Mouse (Mus musculus) ES-E14 (cell line): ENCODE measurements at regions not wholly inside any gene's neighbourhood (a gene's known extent, or its start where the extent isn't known, plus 50 kb on each side); places are given as distances from the start of the nearest gene placed in this dataset.

Source experiments
- DNase-seq: peaks from one replicate; pipeline ENCODE4 v3.0.0-alpha.2; 2013; ENCODE audit warnings: low read depth, low spot score
- H3K27ac ChIP-seq: 2 replicates; pipeline ENCODE4 v1.5.1; 2012; ENCODE audit warnings: low read depth, mild to moderate bottlenecking, low read length, moderate library complexity, mixed read lengths; ENCODE audit not compliant: poor library complexity, insufficient read depth, severe bottlenecking
- H3K36me3 ChIP-seq: 2 replicates; pipeline ENCODE4 v1.6.1; 2012; ENCODE audit warnings: mild to moderate bottlenecking, low read length, moderate library complexity, mixed read lengths; ENCODE audit not compliant: control insufficient read depth, poor library complexity, insufficient read depth, severe bottlenecking
- H3K4me1 ChIP-seq, 2 experiments: fragments of 150-350 bp in 1 of 2; sonication (generic) in 1 of 2; 2 replicates each; pipeline ENCODE4 v1.6.1; 2012; ENCODE audit warnings: low read length in 2 of 2, mild to moderate bottlenecking in 1 of 2, mixed read lengths in 1 of 2; ENCODE audit not compliant: control insufficient read depth in 2 of 2, insufficient read depth in 2 of 2, poor library complexity in 1 of 2
- H3K4me3 ChIP-seq, 2 experiments: fragments of 150-350 bp in 1 of 2; sonication (generic) in 1 of 2; 2 replicates each; pipeline ENCODE4 v1.5.1; 2012; ENCODE audit warnings: low read length in 2 of 2, low read depth in 1 of 2, mild to moderate bottlenecking in 1 of 2, mixed read lengths in 1 of 2; ENCODE audit not compliant: insufficient read depth in 1 of 2, poor library complexity in 1 of 2, severe bottlenecking in 1 of 2
- H3K9ac ChIP-seq: 2 replicates; pipeline ENCODE4 v1.6.1; 2012; ENCODE audit warnings: low read depth, mild to moderate bottlenecking, low read length, mixed read lengths; ENCODE audit not compliant: poor library complexity, insufficient read depth, severe bottlenecking
- H3K9me3 ChIP-seq: fragments of 150-350 bp; sonication (generic); 2 replicates; pipeline ENCODE4 v1.6.1; 2012; ENCODE audit warnings: low read depth, mild to moderate bottlenecking, low read length; ENCODE audit not compliant: control insufficient read depth, insufficient read depth
- CHD2 ChIP-seq: IDR thresholded peaks from 2 replicates; pipeline ENCODE4 v1.6.1; 2014; ENCODE audit warnings: mild to moderate bottlenecking, low read depth, low read length, inconsistent platforms
- HCFC1 ChIP-seq: IDR thresholded peaks from 2 replicates; pipeline ENCODE4 v1.6.1; 2012; ENCODE audit warnings: low read length, inconsistent platforms, borderline replicate concordance; ENCODE audit not compliant: insufficient read depth
- MAFK ChIP-seq: IDR thresholded peaks from 2 replicates; pipeline ENCODE4 v1.6.1; 2014; ENCODE audit warnings: mild to moderate bottlenecking, low read depth, low read length, inconsistent platforms; ENCODE audit not compliant: insufficient read depth
- ZC3H11A ChIP-seq: IDR thresholded peaks from 2 replicates; pipeline ENCODE4 v1.6.1; 2012; ENCODE audit warnings: low read depth, mild to moderate bottlenecking, inconsistent platforms, low read length, borderline replicate concordance
- ZNF384 ChIP-seq: IDR thresholded peaks from 2 replicates; pipeline ENCODE4 v1.6.1; 2012; ENCODE audit warnings: low read depth, low read length, inconsistent platforms
- in situ Hi-C, 2 experiments: fragments of 600-800 bp; cut with MboI; formaldehyde crosslinking; loops; one replicate each; pipeline ENCODE4 v1.15.1; 2025; ENCODE audit warnings: low sequenced_read_pairs in 2 of 2, inconsistent platforms in 1 of 2; ENCODE audit not compliant: unreplicated experiment in 2 of 2

- H3K9ac ChIP-seq, result no peak overlapping the region
- no peaks in the 10 kb centered on the region for H3K4me1 ChIP-seq
- no peak for TF ChIP-seq HCFC1
- TF ChIP-seq ZC3H11A, result no peak
- TF ChIP-seq CHD2, result no peak
- no peak for TF ChIP-seq MAFK
- no peak for TF ChIP-seq ZNF384
- in situ Hi-C loops, result no loop called here
- no peaks in the 10 kb centered on the region for H3K36me3 ChIP-seq
- no peak for DNase-seq
- H3K27ac ChIP-seq, result no peak overlapping the region
- no peaks in the 10 kb centered on the region for H3K9me3 ChIP-seq
- H3K4me3 ChIP-seq, result no peak overlapping the region
These were observed 52.0 kb upstream of the Olig2 start for GRCm38 (mm10) chr16:91173241-91173640.

- H3K4me1 ChIP-seq, result no peaks in the 10 kb centered on the region
- DNase-seq, result no peak
- no peaks in the 10 kb centered on the region for H3K36me3 ChIP-seq
- no peak for TF ChIP-seq HCFC1
- TF ChIP-seq ZNF384, result no peak
- TF ChIP-seq MAFK, result no peak
- no peak for TF ChIP-seq CHD2
- no peak for TF ChIP-seq ZC3H11A
- no peak overlapping the region for H3K9ac ChIP-seq
- H3K4me3 ChIP-seq, result no peak overlapping the region
- H3K27ac ChIP-seq, result no peak overlapping the region
- in situ Hi-C loops, result no loop called here
- H3K9me3 ChIP-seq, result no peaks in the 10 kb centered on the region
These were observed 51.4 kb upstream of the Olig2 start for GRCm38 (mm10) chr16:91173870-91174278.

- H3K4me1 ChIP-seq, result no peaks in the 10 kb centered on the region
- TF ChIP-seq ZC3H11A (no peak), MAFK (no peak), HCFC1 (no peak), ZNF384 (no peak), CHD2 (no peak)
- in situ Hi-C loops, result no loop called here
- no peak overlapping the region for H3K27ac ChIP-seq
- DNase-seq, result no peak
- H3K9ac ChIP-seq, result no peak overlapping the region
- no peak overlapping the region for H3K4me3 ChIP-seq
- H3K36me3 ChIP-seq, result no peaks in the 10 kb centered on the region
- H3K9me3 ChIP-seq, result no peaks in the 10 kb centered on the region
These were observed 50.9 kb upstream of the Olig2 start for GRCm38 (mm10) chr16:91174401-91174800.
